Mouse (Mus musculus) T-helper 1 cell (primary cell): ENCODE measurements around the gene Cbx8.

Experiments
- in situ Hi-C: fragments of 300-600 bp; cut with MboI, MseI; formaldehyde crosslinking; loops from one replicate; pipeline ENCODE4 v1.15.1; 2025; ENCODE audit warnings: high pct_unique_total_duplicates

The Cbx8 gene

GRCm38 (mm10) chr11:119040600-119041324, at the start of gene Cbx8:
Gene Cbx8 (minus strand): TSS chr11:119040969.
- in situ Hi-C loops = no loop called here

GRCm38 (mm10) chr11:119090076-119090960, 49.5 kb upstream of the Cbx8 start:
- in situ Hi-C loops = loop anchor here (5.0 kb wide), 2 partner anchors 37 to 102 kb away; no protein-coding TSS in a partner anchor

GRCm38 (mm10) chr11:119089235-119090075, 48.7 kb upstream of the Cbx8 start:
- in situ Hi-C loops = loop anchor here (5.0 kb wide), 4 partner anchors 37 to 103 kb away; no protein-coding TSS in a partner anchor

- in situ Hi-C loops = loop anchor here (5.0 kb wide), 2 partner anchors 36 to 74 kb away; no protein-coding TSS in a partner anchor
Observed at GRCm38 (mm10) chr11:119088391-119089234, 47.8 kb upstream of the Cbx8 start.

GRCm38 (mm10) chr11:119087301-119088082, 46.7 kb upstream of the Cbx8 start:
- in situ Hi-C loops = loop anchor here (5.0 kb wide), 2 partner anchors 35 to 75 kb away; no protein-coding TSS in a partner anchor

- in situ Hi-C loops = loop anchor here (5.0 kb wide), 2 partner anchors 34 to 76 kb away; no protein-coding TSS in a partner anchor
Observed at GRCm38 (mm10) chr11:119086144-119086971, 45.6 kb upstream of the Cbx8 start, which contains the start of gene Cbx4. Gene Cbx4 (minus strand): TSS chr11:119086221.

GRCm38 (mm10) chr11:119085279-119086062, 44.7 kb upstream of the Cbx8 start:
- in situ Hi-C loops = loop anchor here (5.0 kb wide), 2 partner anchors 33 to 77 kb away; no protein-coding TSS in a partner anchor

GRCm38 (mm10) chr11:119084446-119085278, 43.9 kb upstream of the Cbx8 start:
- in situ Hi-C loops = loop anchor here (5.0 kb wide), 2 partner anchors 32 to 78 kb away; no protein-coding TSS in a partner anchor

- in situ Hi-C loops = no loop called here
Observed at GRCm38 (mm10) chr11:119083724-119084445, 43.1 kb upstream of the Cbx8 start.

GRCm38 (mm10) chr11:119082638-119083599, 42.1 kb upstream of the Cbx8 start:
- in situ Hi-C loops = no loop called here

- in situ Hi-C loops = no loop called here
Observed at GRCm38 (mm10) chr11:119081839-119082637, 41.3 kb upstream of the Cbx8 start.

GRCm38 (mm10) chr11:119081148-119081838, 40.5 kb upstream of the Cbx8 start:
- in situ Hi-C loops = no loop called here

GRCm38 (mm10) chr11:119080461-119081147, 39.8 kb upstream of the Cbx8 start:
- in situ Hi-C loops = no loop called here
